Mouse (Mus musculus) cortical plate, adult 2 months (tissue): ENCODE measurements around the gene Nfkbil1.

Experiments used
- CTCF ChIP-seq: fragments of 200-500 bp; IDR thresholded peaks from 2 replicates; pipeline ENCODE4 v1.5.1; 2011; ENCODE audit warnings: mild to moderate bottlenecking, control low read depth, low read length; ENCODE audit not compliant: insufficient read depth; ENCODE audit errors: extremely low read depth
- POLR2A ChIP-seq: fragments of 200-500 bp; IDR thresholded peaks from 2 replicates; pipeline ENCODE4 v1.6.1; 2011; ENCODE audit warnings: mild to moderate bottlenecking, low read length, control low read depth; ENCODE audit not compliant: insufficient read depth; ENCODE audit errors: extremely low read depth

DNA sequence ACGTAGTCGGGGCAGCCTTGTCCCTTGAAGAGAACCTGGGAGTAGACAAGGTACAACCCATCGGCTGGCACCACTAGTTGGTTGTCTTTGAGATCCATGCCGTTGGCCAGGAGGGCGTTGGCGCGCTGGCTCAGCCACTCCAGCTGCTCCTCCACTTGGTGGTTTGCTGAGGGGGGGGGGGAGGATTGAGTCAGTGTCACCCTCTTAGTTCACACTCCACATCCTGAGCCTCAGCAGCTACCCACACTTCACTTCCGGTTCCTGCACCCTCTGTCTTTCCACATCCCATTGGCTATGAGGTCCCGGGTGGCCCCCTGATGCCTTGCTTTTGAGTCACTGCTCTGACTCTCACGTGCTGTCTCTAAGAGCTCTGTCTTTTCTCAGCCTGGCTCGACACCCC lies 35.2 kb downstream of the Nfkbil1 start:
- no peak for TF ChIP-seq CTCF
- TF ChIP-seq POLR2A, result no peak
